Comparison of ENCODE assay signal across 7 mouse cellular contexts in the genomic region with DNA sequence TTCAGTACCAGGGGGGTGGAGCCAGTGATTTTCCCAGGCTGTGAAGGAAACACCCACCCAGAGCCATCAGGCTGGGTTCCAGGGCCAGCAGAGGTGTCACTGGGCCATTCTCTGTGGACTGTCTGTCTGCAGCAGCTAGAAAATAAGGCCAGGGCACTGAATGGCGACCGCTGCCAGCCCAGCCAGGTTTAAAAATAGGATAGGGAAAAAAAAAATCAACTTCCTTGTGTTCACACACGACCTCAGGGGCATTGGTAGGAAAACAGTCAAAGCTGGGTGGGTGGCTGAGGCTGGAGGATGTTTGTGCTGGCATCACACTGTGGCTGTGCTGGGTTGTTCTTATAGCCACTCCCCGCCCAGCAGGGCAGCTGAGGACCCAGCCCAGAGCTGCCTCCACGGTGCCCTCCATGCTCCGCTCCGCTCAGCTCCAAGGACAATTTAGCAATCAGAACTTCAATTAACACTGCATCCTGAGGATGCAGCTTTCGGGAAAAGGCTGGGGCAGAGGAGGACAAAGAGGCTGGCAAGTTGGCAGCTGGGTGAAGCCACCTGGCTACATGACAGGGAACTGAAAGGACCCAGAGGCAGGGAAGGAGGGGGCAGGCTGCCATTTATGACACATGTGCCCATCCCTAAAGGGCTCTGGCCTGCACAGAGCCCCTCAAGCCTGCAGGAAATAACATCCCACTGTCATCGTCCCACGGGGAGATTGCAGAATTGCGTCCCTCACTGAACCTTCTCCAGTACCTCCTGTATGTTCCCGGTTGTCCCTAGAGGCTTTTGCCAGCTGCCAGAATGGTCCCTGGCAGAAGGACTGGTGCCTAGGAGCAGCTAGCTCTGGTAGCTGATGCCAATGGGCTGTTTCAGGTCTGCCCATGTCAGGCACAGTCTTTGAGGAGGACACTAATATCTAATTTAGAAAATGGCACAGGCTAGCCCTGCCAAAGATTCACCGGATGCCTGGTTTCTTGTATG. TPM values are rescaled to one million over a fixed set of nuclear protein-coding genes. Genes with fewer than 3 reads are reported as not detected.
DNase-seq lines count a peak whose midpoint lies in the region; ATAC-seq and TF ChIP-seq lines count a peak whose summit lies in the region.

No protein-coding gene starts in this region.

- no peak for ATAC-seq in midbrain, postnatal 0 days (ENCODE audit: low FRiP score)
- ATAC-seq in midbrain, embryonic 13.5 days, result no peak
- ATAC-seq in forebrain, postnatal 0 days, result peak; percentile 61
- peak; percentile 38; the same call in 1 of the 2 replicates for ATAC-seq in hindbrain, embryonic 15.5 days (ENCODE audit: low FRiP score, low read depth)
- ATAC-seq in stomach, embryonic 15.5 days (ENCODE audit: insufficient read depth, low FRiP score, low read depth), result no peak
- no peak for ATAC-seq in liver, embryonic 12.5 days

- no peak overlapping the region for H3K4me3 ChIP-seq in midbrain, postnatal 0 days (ENCODE audit: low read depth, low read length)
- H3K4me3 ChIP-seq in midbrain, embryonic 13.5 days (replicated peaks), result no peak overlapping the region
- no peak overlapping the region for H3K4me3 ChIP-seq in forebrain, postnatal 0 days (ENCODE audit: low read depth, low read length)
- H3K4me3 ChIP-seq in hindbrain, embryonic 15.5 days, result no peak overlapping the region
- H3K4me3 ChIP-seq in stomach, embryonic 15.5 days (replicated peaks), result no peak overlapping the region
- H3K4me3 ChIP-seq in liver, embryonic 12.5 days, result no peak overlapping the region

- no peak overlapping the region for H3K27ac ChIP-seq in midbrain, postnatal 0 days (ENCODE audit: low read depth, low read length)
- H3K27ac ChIP-seq in midbrain, embryonic 13.5 days, result no peak overlapping the region
- H3K27ac ChIP-seq in forebrain, postnatal 0 days (ENCODE audit: low read depth, low read length), result 0 out of 2 replicates have a peak overlapping the region, but pooled peaks have one; percentile 0
- H3K27ac ChIP-seq in hindbrain, embryonic 15.5 days (replicated peaks), result peak overlapping the region; percentile 58
- H3K27ac ChIP-seq in stomach, embryonic 15.5 days, result peak overlapping the region; percentile 32; the same call in 1 of the 2 replicates
- no peak overlapping the region for H3K27ac ChIP-seq in liver, embryonic 12.5 days

- H3K36me3 ChIP-seq in midbrain, postnatal 0 days (ENCODE audit: insufficient read depth, low read length), result no peaks in the 10 kb centered on the region
- H3K36me3 ChIP-seq in midbrain, embryonic 13.5 days, result no peaks in the 10 kb centered on the region
- H3K36me3 ChIP-seq in forebrain, postnatal 0 days (ENCODE audit: insufficient read depth), result no peaks in the 10 kb centered on the region
- no peaks in the 10 kb centered on the region for H3K36me3 ChIP-seq in hindbrain, embryonic 15.5 days
- H3K36me3 ChIP-seq in stomach, embryonic 15.5 days, result no peaks in the 10 kb centered on the region
- no peaks in the 10 kb centered on the region for H3K36me3 ChIP-seq in liver, embryonic 12.5 days

- H3K9ac ChIP-seq in midbrain, postnatal 0 days (replicated peaks; ENCODE audit: low read length, poor library complexity, severe bottlenecking), result no peak overlapping the region
- no peak overlapping the region for H3K9ac ChIP-seq in midbrain, embryonic 13.5 days (replicated peaks)
- no peak overlapping the region for H3K9ac ChIP-seq in forebrain, postnatal 0 days
- no peak overlapping the region for H3K9ac ChIP-seq in hindbrain, embryonic 15.5 days
- H3K9ac ChIP-seq in stomach, embryonic 15.5 days, result no peak overlapping the region
- no peak overlapping the region for H3K9ac ChIP-seq in liver, embryonic 12.5 days

- no peaks in the 10 kb centered on the region for H3K27me3 ChIP-seq in midbrain, postnatal 0 days (ENCODE audit: insufficient read depth, low read length)
- no peaks in the 10 kb centered on the region for H3K27me3 ChIP-seq in midbrain, embryonic 13.5 days
- no peaks in the 10 kb centered on the region for H3K27me3 ChIP-seq in forebrain, postnatal 0 days (ENCODE audit: insufficient read depth, low read length)
- H3K27me3 ChIP-seq in hindbrain, embryonic 15.5 days, result no peaks in the 10 kb centered on the region
- H3K27me3 ChIP-seq in stomach, embryonic 15.5 days (replicated peaks), result no peaks in the 10 kb centered on the region
- peaks cover 8% of the 10 kb centered on the region; the same call in 1 of the 2 replicates for H3K27me3 ChIP-seq in liver, embryonic 12.5 days (replicated peaks)

- whole genome bisulfite sequencing in midbrain, postnatal 0 days, result 59% methylated on average over 13 of the region's 13 CpGs
- WGBS in midbrain, embryonic 13.5 days, result 58% methylated on average over 13 of the region's 13 CpGs
- WGBS in forebrain, postnatal 0 days, result 48% methylated on average over 13 of the region's 13 CpGs
- 45% methylated on average over 13 of the region's 13 CpGs for WGBS in hindbrain, embryonic 15.5 days
- WGBS in stomach, embryonic 15.5 days, result 60% methylated on average over 13 of the region's 13 CpGs
- 50% methylated on average over 13 of the region's 13 CpGs for WGBS in liver, embryonic 12.5 days (ENCODE audit: insufficient replicate concordance)

- H3K4me2 ChIP-seq in midbrain, postnatal 0 days (ENCODE audit: low read depth, low read length, poor library complexity, severe bottlenecking), result no peak overlapping the region
- no peak overlapping the region for H3K4me2 ChIP-seq in midbrain, embryonic 13.5 days (replicated peaks)
- no peak overlapping the region for H3K4me2 ChIP-seq in forebrain, postnatal 0 days (ENCODE audit: low read depth)
- no peak overlapping the region for H3K4me2 ChIP-seq in hindbrain, embryonic 15.5 days
- no peak overlapping the region for H3K4me2 ChIP-seq in stomach, embryonic 15.5 days
- no peak overlapping the region for H3K4me2 ChIP-seq in liver, embryonic 12.5 days

- peak; percentile 52 for DNase-seq in midbrain, postnatal 0 days (ENCODE audit: low spot score)
- no peak for DNase-seq in forebrain, postnatal 0 days
- no peak for DNase-seq in spleen, postnatal 10 days (ENCODE audit: low spot score in 2 of 2)

- H3K4me1 ChIP-seq in midbrain, postnatal 0 days (ENCODE audit: insufficient read depth, low read length), result no peaks in the 10 kb centered on the region
- 0 out of 2 replicates have a peak, but pooled peaks cover 10% of the 10 kb centered on the region for H3K4me1 ChIP-seq in midbrain, embryonic 13.5 days (replicated peaks)
- no peaks in the 10 kb centered on the region for H3K4me1 ChIP-seq in forebrain, postnatal 0 days (ENCODE audit: insufficient read depth)
- H3K4me1 ChIP-seq in hindbrain, embryonic 15.5 days (replicated peaks), result peaks cover 16% of the 10 kb centered on the region
- peaks cover 2% of the 10 kb centered on the region; the same call in 1 of the 2 replicates for H3K4me1 ChIP-seq in stomach, embryonic 15.5 days
- H3K4me1 ChIP-seq in liver, embryonic 12.5 days, result peaks cover 5% of the 10 kb centered on the region; the same call in 1 of the 2 replicates

- TF ChIP-seq CTCF in midbrain, postnatal 0 days (IDR thresholded peaks at IDR 0.05), result no peak
- no peak for TF ChIP-seq CTCF in forebrain, postnatal 0 days (IDR thresholded peaks at IDR 0.05; ENCODE audit: low read depth)

- no peaks in the 10 kb centered on the region for H3K9me3 ChIP-seq in midbrain, postnatal 0 days (ENCODE audit: low read length)
- H3K9me3 ChIP-seq in midbrain, embryonic 13.5 days, result no peaks in the 10 kb centered on the region
- H3K9me3 ChIP-seq in forebrain, postnatal 0 days (ENCODE audit: low read length), result no peaks in the 10 kb centered on the region
- H3K9me3 ChIP-seq in hindbrain, embryonic 15.5 days, result no peaks in the 10 kb centered on the region
- no peaks in the 10 kb centered on the region for H3K9me3 ChIP-seq in stomach, embryonic 15.5 days
- no peaks in the 10 kb centered on the region for H3K9me3 ChIP-seq in liver, embryonic 12.5 days (replicated peaks)

RNA-seq across cellular contexts. Expression of a gene that starts 48.0 kb away (rescaled TPM):
- total RNA-seq in midbrain, postnatal 0 days (2014; rRNA removed), result 26.3 and 28.7 TPM in 2 replicates
- 32.0 and 34.8 TPM in 2 replicates for polyA plus RNA-seq in midbrain, postnatal 0 days (2015; fragmentation: Nextera tagmentation; extraction: Ambion mirVana)
- 34.1 and 34.9 TPM in 2 replicates for polyA plus RNA-seq in midbrain, embryonic 13.5 days (2015; fragmentation: Nextera tagmentation; extraction: Ambion mirVana)
- total RNA-seq in forebrain, postnatal 0 days (2014; rRNA removed), result 27.9 and 31.6 TPM in 2 replicates
- 32.4 and 36.0 TPM in 2 replicates for polyA plus RNA-seq in forebrain, postnatal 0 days (2015; fragmentation: Nextera tagmentation; extraction: Ambion mirVana)
- polyA plus RNA-seq in hindbrain, embryonic 15.5 days (2015; fragmentation: Nextera tagmentation; extraction: Ambion mirVana), result 38.0 and 38.2 TPM in 2 replicates
- polyA plus RNA-seq in stomach, embryonic 15.5 days (2015; fragmentation: Nextera tagmentation; extraction: Ambion mirVana), result 36.6 and 38.4 TPM in 2 replicates
- polyA plus RNA-seq in liver, embryonic 12.5 days (2016; fragmentation: Nextera tagmentation; extraction: Ambion mirVana), result 29.5 and 30.1 TPM in 2 replicates

Comparison
In these comparisons a context has a peak if more than half of its experiments do, and no peak if none do; other contexts are left out.
1. ATAC-seq: peak in forebrain, postnatal 0 days (single experiment) and hindbrain, embryonic 15.5 days (single experiment); none in midbrain, postnatal 0 days (single experiment), midbrain, embryonic 13.5 days (single experiment), stomach, embryonic 15.5 days (single experiment) and liver, embryonic 12.5 days (single experiment).
2. H3K27ac ChIP-seq: peak in forebrain, postnatal 0 days (single experiment), hindbrain, embryonic 15.5 days (single experiment) and stomach, embryonic 15.5 days (single experiment); none in midbrain, postnatal 0 days (single experiment), midbrain, embryonic 13.5 days (single experiment) and liver, embryonic 12.5 days (single experiment).